Mouse (Mus musculus): ENCODE measurements around the gene Tmem50a.

DNA sequence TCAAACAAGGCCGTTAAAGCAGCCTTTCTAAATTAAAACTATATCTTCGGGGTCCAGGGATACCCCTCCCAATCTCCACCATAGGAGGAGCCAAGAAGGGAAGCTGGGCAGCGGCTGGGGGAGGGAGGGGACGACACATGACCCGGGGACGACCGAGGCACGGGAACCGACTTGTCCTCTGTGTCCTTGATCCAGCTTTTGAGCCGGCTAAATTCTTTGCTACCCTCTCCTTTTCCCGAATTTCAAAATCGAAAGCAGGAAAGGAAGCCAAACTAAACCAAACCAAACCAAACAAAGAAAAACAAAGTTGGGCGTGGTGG is 8.1 kb upstream of the Tmem50a start:
- TF ChIP-seq POLR2A (IDR thresholded peaks at IDR 0.05; ENCODE audit: borderline replicate concordance, low read depth, low read length) (no peak), CTCF (IDR thresholded peaks at IDR 0.05; ENCODE audit: low read depth, low read length) (no peak)
